Mouse (Mus musculus) kidney, embryonic 16.5 days (tissue): ENCODE data around the gene Csnk2b. TPM values are rescaled to one million over a fixed set of nuclear protein-coding genes. Genes with fewer than 3 reads are reported as not detected.
A peak's percentile ranks its signal among the peaks of the same experiment; 100 is the strongest.

Experiments
- ATAC-seq: fragments of 200-750 bp; cut with Nextera tagmentation; 2 replicates; pipeline ENCODE4 v1.8.0; 2017; ENCODE audit warnings: moderate TSS enrichment; ENCODE audit not compliant: low FRiP score, low TSS enrichment
- H3K27ac ChIP-seq: fragments of 300-500 bp; sonication (generic); 2 replicates; pipeline ENCODE4 v1.5.1; 2014; ENCODE audit warnings: low read length
- H3K27me3 ChIP-seq: fragments of 300-500 bp; sonication (generic); 2 replicates; pipeline ENCODE4 v1.6.1; 2014; ENCODE audit warnings: low read length, control low read depth, mixed read lengths; ENCODE audit not compliant: insufficient read depth
- H3K36me3 ChIP-seq: fragments of 300-500 bp; sonication (generic); 2 replicates; pipeline ENCODE4 v1.6.1; 2014; ENCODE audit warnings: low read length, control low read depth, mixed read lengths; ENCODE audit not compliant: insufficient read depth
- H3K4me1 ChIP-seq: fragments of 300-500 bp; sonication (generic); 2 replicates; pipeline ENCODE4 v1.6.1; 2014; ENCODE audit warnings: low read length, control low read depth, mixed read lengths; ENCODE audit not compliant: insufficient read depth
- H3K4me2 ChIP-seq: fragments of 300-500 bp; sonication (generic); replicated peaks from 2 replicates; pipeline ENCODE4 v1.6.1; 2014; ENCODE audit warnings: low read depth, low read length
- H3K4me3 ChIP-seq: fragments of 300-500 bp; sonication (generic); 2 replicates; pipeline ENCODE4 v1.5.1; 2014; ENCODE audit warnings: mild to moderate bottlenecking, low read length
- H3K9ac ChIP-seq: fragments of 300-500 bp; sonication (generic); replicated peaks from 2 replicates; pipeline ENCODE4 v1.6.1; 2014; ENCODE audit warnings: low read length
- H3K9me3 ChIP-seq: fragments of 300-500 bp; sonication (generic); 2 replicates; pipeline ENCODE4 v1.6.1; 2016; ENCODE audit warnings: low read length, control low read depth
- WGBS: fragments of 180-500 bp; shearing (Covaris S2); extraction: QIAGEN DNeasy Blood & Tissue Kit; methylation state at CpG from one replicate; pipeline ENCODE4 v1.1.7; 2014; 5-methylcytosine and 5-hydroxymethylcytosine counted together
- polyA plus RNA-seq: library from polyadenylated mRNA; unstranded; fragments of >200 nt; fragmentation: Nextera tagmentation; extraction: Ambion mirVana; gene quantifications from 2 replicates; pipeline ENCODE4 v1.2.1, GENCODE M21; 2015

Gene Csnk2b
- polyA plus RNA-seq, 1 experiment from 2014 or later, result 293 TPM

DNA sequence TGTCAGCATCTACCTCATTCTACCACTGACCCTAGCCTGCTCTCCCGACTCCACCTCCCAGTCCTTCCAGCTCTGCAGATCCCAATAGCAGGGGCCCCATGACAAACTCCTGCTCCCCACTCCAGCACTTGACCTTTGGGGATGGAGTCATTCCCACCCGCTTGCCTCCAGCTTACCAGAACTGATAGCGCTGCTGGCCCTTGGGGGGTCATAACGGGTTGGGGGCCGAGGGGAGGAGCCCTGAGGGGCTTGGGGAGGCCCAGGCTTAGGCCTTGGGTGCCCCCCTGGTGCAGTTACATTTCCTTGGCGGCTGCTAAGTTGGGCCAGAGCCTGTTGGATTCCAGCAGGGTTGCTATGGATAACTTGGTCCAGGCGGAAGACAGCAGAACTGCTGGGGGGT, 32.8 kb upstream of the Csnk2b start:
- H3K4me2 ChIP-seq, result no peak overlapping the region

GRCm38 (mm10) chr17:35153931-35154330, 32.1 kb upstream of the Csnk2b start:
- H3K4me3 ChIP-seq, result no peak overlapping the region
- H3K9me3 ChIP-seq, result no peaks in the 10 kb centered on the region
- no peak overlapping the region for H3K9ac ChIP-seq
- H3K4me2 ChIP-seq, result no peak overlapping the region
- no peaks in the 10 kb centered on the region for H3K4me1 ChIP-seq
- peaks cover 96% of the 10 kb centered on the region for H3K36me3 ChIP-seq
- no peaks in the 10 kb centered on the region for H3K27me3 ChIP-seq
- no peak overlapping the region for H3K27ac ChIP-seq
- ATAC-seq, result no peak
- 88% methylated on average over 4 of the region's 4 CpGs for WGBS

More for the DNA sequence above, 32.8 kb upstream of the Csnk2b start:
- H3K4me1 ChIP-seq, result no peaks in the 10 kb centered on the region
- H3K9me3 ChIP-seq, result no peaks in the 10 kb centered on the region
- H3K27me3 ChIP-seq, result no peaks in the 10 kb centered on the region
- H3K27ac ChIP-seq, result no peak overlapping the region
- ATAC-seq, result no peak
- no peak overlapping the region for H3K4me3 ChIP-seq
- peaks cover 97% of the 10 kb centered on the region for H3K36me3 ChIP-seq
- WGBS, result 88% methylated on average over 7 of the region's 7 CpGs
- H3K9ac ChIP-seq, result no peak overlapping the region

GRCm38 (mm10) chr17:35153077-35153476, 31.2 kb upstream of the Csnk2b start:
- H3K4me3 ChIP-seq, result no peak overlapping the region
- H3K9ac ChIP-seq, result no peak overlapping the region
- H3K36me3 ChIP-seq, result peaks cover 95% of the 10 kb centered on the region
- 89% methylated on average over 9 of the region's 9 CpGs for WGBS
- H3K27me3 ChIP-seq, result no peaks in the 10 kb centered on the region
- H3K4me1 ChIP-seq, result no peaks in the 10 kb centered on the region
- no peak for ATAC-seq
- H3K9me3 ChIP-seq, result no peaks in the 10 kb centered on the region
- no peak overlapping the region for H3K27ac ChIP-seq
- H3K4me2 ChIP-seq, result no peak overlapping the region

GRCm38 (mm10) chr17:35152121-35152520, 30.3 kb upstream of the Csnk2b start:
- H3K9ac ChIP-seq, result no peak overlapping the region
- H3K4me3 ChIP-seq, result no peak overlapping the region
- no peaks in the 10 kb centered on the region for H3K9me3 ChIP-seq
- WGBS, result 90% methylated on average over 4 of the region's 4 CpGs
- no peak for ATAC-seq
- no peaks in the 10 kb centered on the region for H3K27me3 ChIP-seq
- peaks cover 92% of the 10 kb centered on the region for H3K36me3 ChIP-seq
- H3K27ac ChIP-seq, result no peak overlapping the region
- H3K4me1 ChIP-seq, result no peaks in the 10 kb centered on the region
- H3K4me2 ChIP-seq, result no peak overlapping the region

DNA sequence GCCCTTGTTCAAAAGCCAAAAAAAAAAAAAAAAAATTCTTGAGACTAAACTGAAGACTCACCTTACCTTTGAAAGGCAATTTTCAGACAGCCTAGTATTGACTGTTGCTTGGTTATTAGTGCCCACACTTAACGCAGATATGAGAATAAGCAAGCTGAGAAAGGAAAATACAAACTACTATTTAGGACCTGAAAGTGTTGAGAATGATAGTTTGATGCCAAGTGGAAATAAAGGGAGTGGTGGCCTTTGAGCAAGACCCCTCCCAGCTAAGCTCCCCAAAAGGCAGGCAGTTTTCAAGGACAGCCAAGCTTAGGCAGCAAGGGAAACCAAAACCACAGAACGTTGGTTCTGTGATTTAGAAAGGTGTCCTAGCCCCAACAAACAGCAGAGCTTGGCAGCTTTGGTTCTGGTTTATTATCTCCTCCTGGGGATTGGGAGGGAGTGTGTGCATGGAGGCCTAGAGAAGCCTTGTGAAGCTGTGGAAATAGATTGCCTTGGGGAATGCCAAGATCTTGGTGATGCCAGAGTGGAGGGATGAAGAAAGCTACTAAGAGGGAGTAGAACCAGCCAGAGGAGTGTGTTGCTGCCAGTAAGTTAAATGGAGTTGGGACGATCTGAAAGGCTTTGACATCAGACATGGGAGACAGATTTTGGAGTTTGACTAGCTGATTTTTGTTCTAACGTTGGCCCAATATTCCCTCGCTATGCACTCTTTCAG, 26.2 kb upstream of the Csnk2b start:
- H3K4me1 ChIP-seq, result no peaks in the 10 kb centered on the region
- peaks cover 92% of the 10 kb centered on the region for H3K36me3 ChIP-seq
- H3K9me3 ChIP-seq, result no peaks in the 10 kb centered on the region; the same call in 1 of the 2 replicates
- no peaks in the 10 kb centered on the region for H3K27me3 ChIP-seq
- H3K4me2 ChIP-seq, result no peak overlapping the region
- 59% methylated on average over 5 of the region's 5 CpGs for WGBS
- no peak overlapping the region for H3K9ac ChIP-seq
- H3K4me3 ChIP-seq, result no peak overlapping the region
- no peak for ATAC-seq
- peak overlapping the region; percentile 33; the same call in 1 of the 2 replicates for H3K27ac ChIP-seq

DNA sequence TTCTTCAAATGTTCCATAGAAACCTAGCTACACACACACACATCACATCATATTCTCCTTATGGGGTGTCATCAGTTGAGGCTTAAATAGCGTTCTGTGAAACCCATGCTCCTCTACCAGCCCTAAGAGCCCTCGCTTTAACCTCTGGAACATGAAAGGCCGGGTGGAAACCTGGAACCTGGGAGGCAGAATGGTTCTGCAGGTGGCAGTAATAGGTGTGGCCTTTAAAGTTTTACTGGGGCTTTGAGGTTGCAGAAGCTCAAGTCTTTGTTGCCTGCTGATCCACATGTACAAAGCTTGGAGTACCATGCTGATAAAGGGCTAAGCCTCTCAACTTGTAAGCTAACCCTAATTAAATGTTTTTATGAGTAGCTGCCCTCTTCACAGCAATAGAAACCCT, 25.5 kb upstream of the Csnk2b start:
- no peak overlapping the region for H3K4me2 ChIP-seq
- no peaks in the 10 kb centered on the region for H3K27me3 ChIP-seq
- WGBS, result 50% methylated on average over 3 of the region's 3 CpGs
- H3K4me3 ChIP-seq, result no peak overlapping the region
- no peaks in the 10 kb centered on the region; the same call in 1 of the 2 replicates for H3K9me3 ChIP-seq
- H3K9ac ChIP-seq, result no peak overlapping the region
- peaks cover 92% of the 10 kb centered on the region for H3K36me3 ChIP-seq
- H3K4me1 ChIP-seq, result no peaks in the 10 kb centered on the region
- ATAC-seq, result no peak
- peak overlapping the region; percentile 20 for H3K27ac ChIP-seq

- Histone ChIP-seq H3K4me1 (no peaks in the 10 kb centered on the region), H3K9ac (no peak overlapping the region), H3K36me3 (peaks cover 92% of the 10 kb centered on the region), H3K9me3 (no peaks in the 10 kb centered on the region; the same call in 1 of the 2 replicates), H3K27ac (no peak overlapping the region), H3K27me3 (no peaks in the 10 kb centered on the region), H3K4me3 (no peak overlapping the region), H3K4me2 (no peak overlapping the region)
- WGBS, result 89% methylated on average over 5 of the region's 5 CpGs
- ATAC-seq, result no peak
Observed at GRCm38 (mm10) chr17:35146139-35146538, 24.3 kb upstream of the Csnk2b start.

GRCm38 (mm10) chr17:35141971-35142370, 20.1 kb upstream of the Csnk2b start:
- H3K9me3 ChIP-seq, result no peaks in the 10 kb centered on the region; the same call in 1 of the 2 replicates
- 90% methylated on average over 6 of the region's 6 CpGs for WGBS
- H3K4me3 ChIP-seq, result no peak overlapping the region
- H3K4me2 ChIP-seq, result no peak overlapping the region
- ATAC-seq, result no peak
- H3K27me3 ChIP-seq, result no peaks in the 10 kb centered on the region
- H3K27ac ChIP-seq, result no peak overlapping the region
- no peak overlapping the region for H3K9ac ChIP-seq
- peaks cover 82% of the 10 kb centered on the region for H3K36me3 ChIP-seq
- peaks cover 2% of the 10 kb centered on the region for H3K4me1 ChIP-seq

DNA sequence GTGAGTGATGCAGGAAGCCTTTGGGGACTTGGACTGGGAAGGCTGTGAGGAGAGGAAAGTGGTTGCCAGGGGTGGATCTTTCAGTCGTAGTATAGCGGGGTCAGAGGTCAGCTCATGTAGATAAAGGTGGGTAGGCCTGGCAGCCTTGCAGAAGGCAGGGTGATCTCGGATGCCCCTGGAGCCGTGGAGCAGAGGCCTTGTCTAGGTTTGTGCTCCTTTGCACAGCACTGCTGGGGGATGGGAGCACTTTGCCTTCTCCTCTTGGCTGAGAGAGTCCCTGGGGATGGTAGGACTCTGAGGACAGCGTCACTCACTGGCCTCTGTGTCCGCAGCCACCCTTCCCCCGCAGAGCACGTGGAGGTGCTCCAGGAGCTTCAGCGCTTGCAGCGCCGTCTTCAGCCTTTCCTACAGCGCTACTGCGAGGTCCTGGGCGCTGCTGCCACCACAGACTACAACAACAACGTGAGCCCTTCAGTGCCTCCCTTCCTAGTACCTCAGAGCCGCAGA, 18.7 kb upstream of the Csnk2b start:
- H3K27me3 ChIP-seq, result no peaks in the 10 kb centered on the region
- H3K4me1 ChIP-seq, result peaks cover 11% of the 10 kb centered on the region
- no peak overlapping the region for H3K4me3 ChIP-seq
- H3K4me2 ChIP-seq, result no peak overlapping the region
- ATAC-seq, result no peak
- no peak overlapping the region for H3K9ac ChIP-seq
- no peaks in the 10 kb centered on the region; the same call in 1 of the 2 replicates for H3K9me3 ChIP-seq
- H3K36me3 ChIP-seq, result peaks cover 68% of the 10 kb centered on the region
- no peak overlapping the region for H3K27ac ChIP-seq
- 78% methylated on average over 16 of the region's 16 CpGs for WGBS

- H3K36me3 ChIP-seq, result peaks cover 55% of the 10 kb centered on the region
- H3K4me1 ChIP-seq, result peaks cover 11% of the 10 kb centered on the region
- H3K4me2 ChIP-seq, result no peak overlapping the region
- no peak overlapping the region for H3K9ac ChIP-seq
- H3K9me3 ChIP-seq, result no peaks in the 10 kb centered on the region; the same call in 1 of the 2 replicates
- no peaks in the 10 kb centered on the region for H3K27me3 ChIP-seq
- no peak for ATAC-seq
- WGBS, result 94% methylated on average over 3 of the region's 3 CpGs
- H3K27ac ChIP-seq, result no peak overlapping the region
- no peak overlapping the region for H3K4me3 ChIP-seq
Observed at GRCm38 (mm10) chr17:35139269-35139668, 17.4 kb upstream of the Csnk2b start.
